In genomic region chr6:124828868-124829798, GRCm38 (mm10) we compare ENCODE assay signal across 8 mouse cellular contexts. TPM values are rescaled to one million over a fixed set of nuclear protein-coding genes. Genes with fewer than 3 reads are reported as not detected.
DNase-seq lines count a peak whose midpoint lies in the region; ATAC-seq and TF ChIP-seq lines count a peak whose summit lies in the region.

Gene Usp5, minus strand, starts transcription at chr6:124829484.
Gene Cdca3, plus strand, starts transcription at chr6:124829547.

- peaks cover 46% of the 10 kb centered on the region for H3K36me3 ChIP-seq in embryonic facial prominence, embryonic 15.5 days
- H3K36me3 ChIP-seq in limb, embryonic 14.5 days (ENCODE audit: control insufficient read depth, insufficient read depth, low read length) = peaks cover 49% of the 10 kb centered on the region
- peaks cover 19% of the 10 kb centered on the region for H3K36me3 ChIP-seq in midbrain, postnatal 0 days (ENCODE audit: insufficient read depth, low read length)

- TF ChIP-seq CTCF in bone marrow, adult 2 months (IDR thresholded peaks at IDR 0.05; ENCODE audit: control insufficient read depth, insufficient read depth, low read length) = peak; percentile 32; the same call in 1 of the 2 replicates
- peak; percentile 54 for TF ChIP-seq CTCF in midbrain, postnatal 0 days (IDR thresholded peaks at IDR 0.05)

- no peaks in the 10 kb centered on the region; the same call in 1 of the 2 replicates for H3K4me1 ChIP-seq in bone marrow, adult 2 months (ENCODE audit: control insufficient read depth, insufficient read depth, low read length)
- H3K4me1 ChIP-seq in embryonic facial prominence, embryonic 15.5 days = peaks cover 30% of the 10 kb centered on the region
- H3K4me1 ChIP-seq in limb, embryonic 14.5 days (ENCODE audit: control insufficient read depth, insufficient read depth, low read length) = peaks cover 9% of the 10 kb centered on the region; the same call in 1 of the 2 replicates
- H3K4me1 ChIP-seq in midbrain, postnatal 0 days (ENCODE audit: insufficient read depth, low read length) = peaks cover 4% of the 10 kb centered on the region

- H3K4me3 ChIP-seq in bone marrow, adult 2 months (replicated peaks; ENCODE audit: control insufficient read depth, low read depth, low read length) = peak within 1 kb of the TSS; percentile 89
- H3K4me3 ChIP-seq in embryonic facial prominence, embryonic 15.5 days (replicated peaks) = peak within 1 kb of the TSS; percentile 82
- H3K4me3 ChIP-seq in limb, embryonic 14.5 days (replicated peaks; ENCODE audit: low read length) = peak within 1 kb of the TSS; percentile 54
- H3K4me3 ChIP-seq in midbrain, postnatal 0 days (ENCODE audit: low read depth, low read length) = peak within 1 kb of the TSS; percentile 61

- peak within 1 kb of the TSS; percentile 65 for H3K9ac ChIP-seq in embryonic facial prominence, embryonic 15.5 days
- peak within 1 kb of the TSS; percentile 65 for H3K9ac ChIP-seq in limb, embryonic 14.5 days (ENCODE audit: low read depth, low read length, severe bottlenecking)
- H3K9ac ChIP-seq in midbrain, postnatal 0 days (replicated peaks; ENCODE audit: low read length, poor library complexity, severe bottlenecking) = peak within 1 kb of the TSS; percentile 76

- DNase-seq in 416B (ENCODE audit: low read depth) = peak; percentile 100
- peak; percentile 99 for DNase-seq in heart, adult 8-10 months (ENCODE audit: low spot score)
- DNase-seq in kidney, adult 9 months = peak; percentile 100
- DNase-seq in limb, embryonic 14.5 days (ENCODE audit: low spot score) = peak; percentile 99
- DNase-seq in midbrain, postnatal 0 days (ENCODE audit: low spot score) = peak; percentile 100
- peak; percentile 94 for DNase-seq in spleen, postnatal 14 days (ENCODE audit: low spot score in 2 of 2)

- peak within 1 kb of the TSS; percentile 95 for H3K4me2 ChIP-seq in embryonic facial prominence, embryonic 15.5 days (replicated peaks)
- peak within 1 kb of the TSS; percentile 90 for H3K4me2 ChIP-seq in limb, embryonic 14.5 days (replicated peaks; ENCODE audit: low read depth, low read length, severe bottlenecking)
- H3K4me2 ChIP-seq in midbrain, postnatal 0 days (ENCODE audit: low read depth, low read length, poor library complexity, severe bottlenecking) = peak within 1 kb of the TSS; percentile 89

- no peaks in the 10 kb centered on the region for H3K9me3 ChIP-seq in embryonic facial prominence, embryonic 15.5 days (replicated peaks)
- H3K9me3 ChIP-seq in limb, embryonic 14.5 days (ENCODE audit: control insufficient read depth, low read length) = no peaks in the 10 kb centered on the region
- no peaks in the 10 kb centered on the region for H3K9me3 ChIP-seq in midbrain, postnatal 0 days (ENCODE audit: low read length)

- H3K27ac ChIP-seq in bone marrow, adult 2 months (ENCODE audit: control insufficient read depth, insufficient read depth, low read depth, low read length, poor library complexity) = peak within 1 kb of the TSS; percentile 63
- H3K27ac ChIP-seq in embryonic facial prominence, embryonic 15.5 days (replicated peaks) = peak within 1 kb of the TSS; percentile 93
- peak within 1 kb of the TSS; percentile 73 for H3K27ac ChIP-seq in limb, embryonic 14.5 days (replicated peaks; ENCODE audit: low read depth, low read length)
- peak within 1 kb of the TSS; percentile 88 for H3K27ac ChIP-seq in midbrain, postnatal 0 days (ENCODE audit: low read depth, low read length)

- peak; percentile 95 for ATAC-seq in embryonic facial prominence, embryonic 15.5 days (ENCODE audit: insufficient number of reproducible peaks, low FRiP score, low TSS enrichment, low read depth)
- peak; percentile 92 for ATAC-seq in limb, embryonic 14.5 days (ENCODE audit: low FRiP score, low read depth)
- peak; percentile 96 for ATAC-seq in midbrain, postnatal 0 days (ENCODE audit: low FRiP score)

- TF ChIP-seq POLR2A in bone marrow, adult 2 months (IDR thresholded peaks at IDR 0.05; ENCODE audit: borderline replicate concordance, control insufficient read depth, low read depth, low read length) = peak; percentile 87
- TF ChIP-seq POLR2A in limb, embryonic 14.5 days (IDR thresholded peaks at IDR 0.05; ENCODE audit: borderline replicate concordance, extremely low read depth, insufficient read depth, insufficient read length) = 0 out of 2 replicates have a peak, but pooled peaks have one; percentile 74

- no peaks in the 10 kb centered on the region for H3K27me3 ChIP-seq in embryonic facial prominence, embryonic 15.5 days
- no peaks in the 10 kb centered on the region for H3K27me3 ChIP-seq in limb, embryonic 14.5 days (ENCODE audit: control insufficient read depth, insufficient read depth, low read length)
- H3K27me3 ChIP-seq in midbrain, postnatal 0 days (ENCODE audit: insufficient read depth, low read length) = no peaks in the 10 kb centered on the region

- under 1% methylated on average over 55 of the region's 55 CpGs for WGBS in bone marrow, adult 2 months
- WGBS in embryonic facial prominence, embryonic 15.5 days = under 1% methylated on average over 55 of the region's 55 CpGs
- under 1% methylated on average over 53 of the region's 55 CpGs for WGBS in limb, embryonic 14.5 days
- WGBS in midbrain, postnatal 0 days = under 1% methylated on average over 55 of the region's 55 CpGs

RNA-seq across cellular contexts. Expression of gene Usp5, which starts in this region (rescaled TPM):
- polyA plus RNA-seq in bone marrow, adult 2 months (2011; ENCODE audit: insufficient read depth, insufficient read length, low replicate concordance, missing spikeins) = 44.1 and 53.9 TPM in 2 replicates
- 140 and 141 TPM in 2 replicates for polyA plus RNA-seq in embryonic facial prominence, embryonic 15.5 days (2015; fragmentation: Nextera tagmentation; extraction: Ambion mirVana)
- 10 to 100 TPM; 72.5 to 79.7 (median 75.8) TPM for total RNA-seq in heart, adult 8-10 months (2022)
- 105 and 119 TPM in 2 replicates for polyA plus RNA-seq in limb, embryonic 14.5 days (2012; rRNA removed)
- 115 and 120 TPM in 2 replicates for polyA plus RNA-seq in limb, embryonic 14.5 days (2014; fragmentation: Nextera tagmentation; extraction: Ambion mirVana)
- total RNA-seq in midbrain, postnatal 0 days (2014; rRNA removed) = 218 and 219 TPM in 2 replicates
- polyA plus RNA-seq in midbrain, postnatal 0 days (2015; fragmentation: Nextera tagmentation; extraction: Ambion mirVana) = 201 and 214 TPM in 2 replicates

RNA-seq across cellular contexts. Expression of gene Cdca3, which starts in this region (rescaled TPM):
- 131 and 148 TPM in 2 replicates for polyA plus RNA-seq in bone marrow, adult 2 months (2011; ENCODE audit: insufficient read depth, insufficient read length, low replicate concordance, missing spikeins)
- 128 and 138 TPM in 2 replicates for polyA plus RNA-seq in embryonic facial prominence, embryonic 15.5 days (2015; fragmentation: Nextera tagmentation; extraction: Ambion mirVana)
- 1 to 10 TPM in 1 of 4 experiments, under 1 TPM in 3; 0.14 to 1.4 (median 0.40) TPM for total RNA-seq in heart, adult 8-10 months (2022)
- 141 and 164 TPM in 2 replicates for polyA plus RNA-seq in limb, embryonic 14.5 days (2012; rRNA removed)
- 128 and 146 TPM in 2 replicates for polyA plus RNA-seq in limb, embryonic 14.5 days (2014; fragmentation: Nextera tagmentation; extraction: Ambion mirVana)
- 9.4 and 16.7 TPM in 2 replicates for total RNA-seq in midbrain, postnatal 0 days (2014; rRNA removed)
- 15.0 and 16.0 TPM in 2 replicates for polyA plus RNA-seq in midbrain, postnatal 0 days (2015; fragmentation: Nextera tagmentation; extraction: Ambion mirVana)

Comparison
In these comparisons a context has a peak if more than half of its experiments do, and no peak if none do; other contexts are left out.
1. Peak in every context shown above with its lines: DNase-seq, ATAC-seq, H3K4me3 ChIP-seq and H3K27ac ChIP-seq.